Mouse (Mus musculus) left cerebral cortex, adult 2 months (tissue): ENCODE results near the gene Tpbgl. TPM values are rescaled to one million over a fixed set of nuclear protein-coding genes. Genes with fewer than 3 reads are reported as not detected.
A peak's percentile ranks its signal among the peaks of the same experiment; 100 is the strongest.

ENCODE experiments used
- DNase-seq, 2 experiments: peaks; one replicate each; pipeline ENCODE4 v3.0.0; 2021 to 2022; ENCODE audit warnings: low spot score in 2 of 2, mixed read lengths in 1 of 2; ENCODE audit errors: extremely low spot score in 1 of 2
- H3K27ac ChIP-seq: fragments of 200-600 bp; 2 replicates; pipeline ENCODE4 v1.8.1; 2022
- H3K4me3 ChIP-seq: fragments of 200-600 bp; 2 replicates; pipeline ENCODE4 v1.8.1; 2022
- CTCF ChIP-seq: fragments of 200-600 bp; IDR thresholded peaks from 2 replicates; pipeline ENCODE4 v1.8.1; 2022; ENCODE audit warnings: antibody characterized with exemption, mild to moderate bottlenecking, moderate library complexity
- intact Hi-C: fragments of 180-260 bp; cut with DNase I; formaldehyde crosslinking; loops from one replicate; pipeline ENCODE4 v1.15.1; 2025
- total RNA-seq, 2 experiments: library from RNA; stranded (reverse); gene quantifications; 2 replicates each; pipeline ENCODE4 v1.2.3; 2021

The Tpbgl gene
- total RNA-seq, 2 experiments from 2014 or later, result 3.4 to 4.5 TPM

GRCm38 (mm10) chr7:99663507-99664220 is 36.8 kb upstream of the Tpbgl start:
- intact Hi-C loops, result no loop called here

GRCm38 (mm10) chr7:99662311-99662710 is 35.4 kb upstream of the Tpbgl start:
- no peak overlapping the region for H3K27ac ChIP-seq
- no peak overlapping the region for H3K4me3 ChIP-seq
- DNase-seq, result no peak
- TF ChIP-seq CTCF, result no peak
- intact Hi-C loops, result no loop called here

More at GRCm38 (mm10) chr7:99663507-99664220, 36.8 kb upstream of the Tpbgl start:
- TF ChIP-seq CTCF, result no peak
- Histone ChIP-seq H3K27ac (no peak overlapping the region; the same call in 1 of the 2 replicates), H3K4me3 (no peak overlapping the region)
- no peak for DNase-seq

GRCm38 (mm10) chr7:99661571-99662230 is 34.8 kb upstream of the Tpbgl start:
- H3K4me3 ChIP-seq, result no peak overlapping the region
- intact Hi-C loops, result no loop called here
- no peak overlapping the region for H3K27ac ChIP-seq
- TF ChIP-seq CTCF, result no peak
- no peak for DNase-seq

GRCm38 (mm10) chr7:99661071-99661470 is 34.2 kb upstream of the Tpbgl start:
- TF ChIP-seq CTCF, result no peak
- Histone ChIP-seq H3K4me3 (no peak overlapping the region), H3K27ac (no peak overlapping the region)
- DNase-seq, result no peak
- intact Hi-C loops, result no loop called here

- DNase-seq, result peak; percentile 74 to 79
- peak; percentile 82 for TF ChIP-seq CTCF
- H3K27ac ChIP-seq, result no peak overlapping the region
- intact Hi-C loops, result loop anchor here (1.0 to 2.0 kb wide), 2 partner anchors 51 to 139 kb away; no protein-coding TSS in a partner anchor
- H3K4me3 ChIP-seq, result no peak overlapping the region
Observed at GRCm38 (mm10) chr7:99659379-99660029, 32.6 kb upstream of the Tpbgl start.

- DNase-seq, result no peak
- Histone ChIP-seq H3K27ac (no peak overlapping the region), H3K4me3 (no peak overlapping the region)
- no peak for TF ChIP-seq CTCF
- intact Hi-C loops, result no loop called here
Observed at GRCm38 (mm10) chr7:99654244-99654643, 27.3 kb upstream of the Tpbgl start.

DNA sequence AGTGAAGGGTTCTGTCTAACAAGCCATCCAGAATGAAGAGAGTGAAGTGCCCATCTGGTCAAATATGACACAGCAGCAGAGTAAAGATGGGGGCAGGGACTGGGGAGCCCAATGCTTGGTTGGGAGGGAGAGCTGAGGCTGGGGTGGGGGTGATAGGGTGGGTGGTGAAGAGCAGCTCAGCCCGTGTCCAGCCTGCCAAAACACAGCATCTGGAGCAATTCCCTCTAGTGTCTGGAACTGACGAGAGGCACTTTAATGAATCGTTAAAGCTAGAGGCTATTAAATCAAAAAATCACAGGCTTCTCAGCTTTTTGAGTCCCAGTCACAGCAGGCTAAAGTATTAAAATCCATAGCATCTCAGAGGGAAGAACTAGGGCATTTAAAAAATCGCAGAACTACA is 22.7 kb upstream of the Tpbgl start:
- no peak overlapping the region for H3K27ac ChIP-seq
- intact Hi-C loops, result no loop called here
- H3K4me3 ChIP-seq, result no peak overlapping the region
- DNase-seq, result no peak
- TF ChIP-seq CTCF, result no peak

GRCm38 (mm10) chr7:99648623-99649022 is 21.7 kb upstream of the Tpbgl start:
- H3K27ac ChIP-seq, result no peak overlapping the region
- no peak for TF ChIP-seq CTCF
- no peak overlapping the region for H3K4me3 ChIP-seq
- no peak for DNase-seq
- intact Hi-C loops, result no loop called here

DNA sequence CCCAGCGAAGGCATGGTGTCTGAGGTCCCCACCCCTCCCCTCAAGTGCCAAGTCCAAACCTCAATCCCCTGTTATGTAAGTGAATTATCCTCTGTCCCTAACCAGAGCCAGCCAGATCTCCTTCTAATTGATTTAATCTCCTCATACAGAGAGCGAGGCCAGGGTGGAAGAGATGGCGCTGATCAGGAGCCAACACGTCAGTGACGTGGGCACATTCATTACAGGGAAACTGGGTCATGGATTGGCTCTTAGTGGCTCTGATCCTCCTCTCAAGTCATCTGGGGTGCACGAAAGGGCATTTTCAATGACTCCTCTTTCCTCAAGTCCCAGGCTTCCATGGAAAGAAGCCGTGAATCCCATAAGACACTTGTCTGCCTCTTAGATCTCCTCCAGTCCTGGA is 17.8 kb upstream of the Tpbgl start:
- intact Hi-C loops, result no loop called here
- DNase-seq, result no peak
- H3K4me3 ChIP-seq, result no peak overlapping the region
- TF ChIP-seq CTCF, result no peak
- H3K27ac ChIP-seq, result no peak overlapping the region

GRCm38 (mm10) chr7:99642078-99642477 is 15.2 kb upstream of the Tpbgl start:
- no peak for DNase-seq
- no peak overlapping the region for H3K4me3 ChIP-seq
- H3K27ac ChIP-seq, result no peak overlapping the region
- intact Hi-C loops, result no loop called here
- TF ChIP-seq CTCF, result no peak

- no peak for DNase-seq
- intact Hi-C loops, result no loop called here
- no peak overlapping the region for H3K4me3 ChIP-seq
- no peak for TF ChIP-seq CTCF
- no peak overlapping the region for H3K27ac ChIP-seq
Observed at GRCm38 (mm10) chr7:99641245-99641644, 14.3 kb upstream of the Tpbgl start.

DNA sequence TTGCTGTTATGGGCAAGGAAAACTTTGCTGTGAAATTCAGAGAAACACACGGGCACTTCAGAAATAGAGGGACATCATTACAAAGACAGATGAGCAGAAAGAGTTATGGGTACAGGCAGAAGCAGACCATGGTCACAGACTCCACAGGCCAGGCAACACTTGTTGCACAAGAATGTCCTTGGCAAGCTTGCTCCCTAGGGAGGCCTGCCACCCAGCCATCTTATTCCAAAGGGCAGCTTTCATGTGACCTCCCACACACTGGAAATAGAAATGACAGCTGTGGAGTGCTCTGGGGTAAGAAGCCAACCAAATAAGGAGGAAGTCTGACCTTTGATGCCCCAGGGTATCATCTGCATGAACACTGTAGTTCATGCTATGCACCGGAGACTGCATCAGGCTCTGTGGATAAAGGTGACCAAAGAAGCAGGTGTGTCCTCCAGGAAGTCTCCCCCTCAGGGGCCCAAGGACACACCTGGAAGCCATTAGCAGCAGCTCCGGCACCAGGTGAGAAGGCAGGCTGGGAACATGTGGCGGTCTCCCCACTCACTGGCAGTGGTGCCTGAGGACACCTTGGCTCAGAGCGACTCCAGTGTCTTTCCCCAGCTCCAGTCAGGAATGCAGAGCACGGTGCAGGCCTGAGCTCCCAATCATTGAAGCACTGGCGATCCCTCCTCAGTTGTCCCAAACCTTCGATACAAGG is 7.2 kb upstream of the Tpbgl start:
- DNase-seq, result no peak
- Histone ChIP-seq H3K4me3 (no peak overlapping the region), H3K27ac (no peak overlapping the region)
- intact Hi-C loops, result no loop called here
- no peak for TF ChIP-seq CTCF
